Mouse (Mus musculus) right cerebral cortex, postnatal 10 days (tissue): ENCODE data around the gene Nectin4.

Experiments used
- DNase-seq, 2 experiments: peaks; one replicate each; pipeline ENCODE4 v3.0.0; 2021; ENCODE audit warnings: low spot score in 2 of 2

Nectin4 gene

DNA sequence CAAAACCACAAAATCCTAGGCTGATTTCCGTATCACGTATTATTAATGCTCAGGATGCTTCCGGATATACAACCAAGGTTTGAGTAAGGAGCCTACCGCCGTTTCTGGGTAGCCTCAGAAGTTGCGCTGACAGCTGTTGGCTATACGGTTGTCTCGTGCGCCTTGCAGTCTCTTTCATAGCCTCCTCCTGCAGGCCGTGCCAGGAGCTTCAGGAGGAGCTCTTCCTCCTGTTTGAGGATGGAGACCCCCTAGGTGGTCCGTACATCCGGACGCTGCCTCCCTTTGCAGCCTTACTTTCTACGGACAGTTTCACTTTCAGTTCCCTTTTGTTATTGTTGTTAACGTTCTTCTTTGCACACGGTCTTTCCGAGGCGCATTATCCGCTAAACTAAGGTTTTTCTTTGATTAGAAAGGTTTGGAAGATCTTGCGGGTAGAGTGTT lies 42.1 kb downstream of the Nectin4 start:
- DNase-seq: peak; percentile 57 to 61

DNA sequence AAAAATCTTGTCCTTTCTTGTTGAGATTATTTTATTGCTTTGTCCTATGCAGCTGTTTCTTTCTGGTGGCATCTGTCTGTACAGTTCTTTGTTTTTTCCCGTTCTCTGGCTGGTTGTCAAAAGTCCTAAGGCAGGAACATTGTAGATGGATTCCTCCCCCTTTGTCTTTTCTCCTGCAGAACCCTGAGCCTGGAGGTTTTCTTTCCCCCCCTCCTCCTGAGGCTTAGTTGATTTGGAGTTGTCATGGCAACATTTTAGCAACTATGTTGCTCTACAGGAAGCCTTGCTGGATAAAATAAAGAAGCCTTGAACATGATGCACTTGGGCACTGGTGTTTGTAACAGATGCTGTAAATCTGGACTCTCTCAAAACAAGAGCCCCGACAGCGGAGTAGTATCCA lies 42.5 kb downstream of the Nectin4 start:
- peak in 1 of 2 experiments; percentile 72 for DNase-seq

DNA sequence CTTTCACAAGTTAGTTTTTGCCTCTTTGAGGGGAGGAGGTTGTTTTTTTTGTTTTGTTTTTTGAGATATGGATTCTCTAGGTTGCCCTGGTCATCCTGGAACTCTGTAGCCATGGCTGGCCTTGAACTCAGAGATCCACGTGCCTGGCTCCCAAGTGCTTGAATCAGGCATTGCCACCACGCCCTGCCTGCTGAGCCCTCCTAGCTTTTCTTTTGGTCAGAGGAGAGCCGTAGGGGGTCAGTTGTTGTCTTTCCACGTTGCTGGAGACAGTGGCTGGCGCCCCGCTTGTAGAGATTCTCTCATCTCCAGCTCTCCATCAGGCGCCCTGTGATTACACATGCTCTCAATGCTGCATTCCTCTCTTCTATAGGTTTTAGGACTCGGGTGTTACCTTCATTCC lies 43.7 kb downstream of the Nectin4 start:
- DNase-seq: no peak

DNA sequence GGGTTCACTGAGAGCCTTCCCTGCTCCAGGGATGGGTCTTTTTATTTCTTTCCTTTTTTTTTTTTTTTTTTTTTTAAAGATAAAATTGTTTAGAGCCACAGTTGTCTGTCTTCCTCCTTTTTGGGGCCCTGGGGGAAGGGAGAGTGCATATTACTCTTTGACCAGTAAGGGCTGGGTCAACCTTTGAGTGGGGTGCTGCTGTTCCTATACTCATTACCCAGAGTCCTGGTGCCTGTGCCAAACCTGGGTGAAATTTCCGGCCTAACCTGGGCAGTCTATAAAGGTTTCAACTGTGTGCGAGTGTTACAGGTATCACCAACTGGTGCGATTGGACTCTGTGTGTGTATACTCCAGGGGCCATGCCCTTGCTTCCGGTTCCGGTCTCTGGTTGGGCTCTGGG lies 48.8 kb downstream of the Nectin4 start, which contains the start of gene Tstd1:
Tstd1 (plus strand) TSS at position 213 of the 400 bp plus-strand sequence.
- no peak for DNase-seq

DNA sequence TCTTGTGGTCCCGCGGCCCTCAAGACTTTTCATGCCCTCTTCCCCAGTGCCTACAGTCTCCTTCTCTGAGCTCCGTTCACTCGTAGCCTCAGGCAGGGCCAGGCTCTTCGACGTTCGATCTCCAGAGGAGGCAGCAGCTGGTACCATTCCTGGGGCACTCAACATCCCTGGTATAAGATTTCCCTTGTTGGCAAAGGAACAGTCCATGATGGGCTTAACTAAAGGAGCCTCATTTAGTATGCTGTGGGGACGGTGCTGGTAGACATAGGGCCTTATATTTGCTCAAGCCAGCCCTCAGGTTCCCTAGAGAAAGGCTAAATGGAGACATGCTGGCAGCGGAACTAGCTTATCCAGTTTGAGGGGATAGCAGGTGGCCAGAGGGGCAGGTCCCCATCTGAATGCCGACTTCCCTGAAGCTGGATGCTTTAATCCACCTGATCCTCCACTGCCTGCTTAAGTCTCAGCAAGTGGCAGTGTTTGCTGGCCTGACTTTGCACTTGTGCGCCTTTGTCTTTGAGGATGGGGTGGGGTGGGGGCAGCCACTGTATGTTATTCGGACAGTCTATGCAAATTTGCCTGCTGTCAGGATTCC lies 49.5 kb downstream of the Nectin4 start:
- DNase-seq: peak in 1 of 2 experiments; percentile 35

DNA sequence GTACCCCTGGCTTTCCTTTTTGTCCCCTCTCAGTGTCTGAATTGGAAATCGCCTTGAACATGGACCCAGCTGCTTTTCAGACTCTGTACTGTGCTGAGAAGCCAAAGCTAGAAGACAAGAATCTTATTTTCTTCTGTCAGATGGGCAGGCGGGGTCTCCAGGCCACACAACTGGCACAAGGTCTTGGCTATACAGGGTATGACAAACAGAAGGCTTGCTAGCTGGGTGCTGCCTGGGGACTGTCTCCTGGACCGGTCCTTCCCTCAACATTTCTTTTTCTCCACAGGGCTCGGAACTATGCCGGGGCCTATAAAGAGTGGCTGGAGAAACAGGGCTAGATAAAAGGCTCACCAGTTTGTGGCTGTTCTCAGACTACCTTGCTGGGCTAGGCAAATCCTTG lies 50.0 kb downstream of the Nectin4 start:
- DNase-seq: no peak

DNA sequence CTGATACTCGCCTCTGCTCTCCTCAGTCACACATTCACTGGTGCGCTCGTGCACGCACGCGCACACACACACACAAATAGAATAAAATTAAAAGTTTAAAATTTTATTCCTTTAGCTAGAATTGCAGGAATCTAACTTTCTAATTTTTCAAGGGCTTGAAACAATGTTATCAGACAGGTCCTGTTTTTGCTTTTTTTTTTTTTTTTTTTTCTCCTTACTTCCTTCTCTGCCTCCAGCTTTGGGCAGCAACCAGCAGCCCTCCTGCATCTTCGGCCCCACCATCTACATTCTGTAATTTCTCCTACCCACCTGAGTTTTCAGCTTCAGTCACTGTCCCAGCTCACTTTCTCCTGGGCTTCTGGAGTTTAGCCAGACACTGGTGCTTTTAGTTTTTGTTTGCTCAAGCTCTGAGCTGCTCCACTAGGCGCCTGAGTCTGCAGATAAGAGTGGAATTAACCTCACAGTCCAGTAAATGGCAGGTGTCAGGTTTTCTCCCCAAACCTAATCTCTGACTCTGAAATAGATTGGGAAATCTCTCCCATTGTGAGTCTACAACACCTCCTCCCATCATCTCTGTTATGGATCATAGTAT lies 52.7 kb downstream of the Nectin4 start:
- DNase-seq: no peak

DNA sequence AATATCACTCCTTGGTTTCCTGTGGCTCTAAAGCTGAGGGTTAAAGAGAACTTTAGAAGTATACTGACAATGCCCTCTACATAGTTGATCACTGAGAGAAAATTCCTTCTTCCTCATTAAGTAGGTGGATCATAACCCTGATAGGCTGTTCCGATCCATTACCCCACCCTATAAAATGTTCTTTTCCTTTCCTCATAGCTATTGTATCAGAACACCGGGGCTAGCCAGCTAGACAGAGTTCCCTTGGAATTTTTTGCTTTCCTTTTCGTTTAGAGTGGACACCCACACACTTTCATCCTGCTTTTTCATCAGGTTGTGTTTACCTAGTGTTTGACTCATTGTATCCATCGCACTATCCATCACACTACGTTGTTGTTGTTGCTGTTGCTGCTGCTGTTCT lies 54.7 kb downstream of the Nectin4 start:
- DNase-seq: no peak

DNA sequence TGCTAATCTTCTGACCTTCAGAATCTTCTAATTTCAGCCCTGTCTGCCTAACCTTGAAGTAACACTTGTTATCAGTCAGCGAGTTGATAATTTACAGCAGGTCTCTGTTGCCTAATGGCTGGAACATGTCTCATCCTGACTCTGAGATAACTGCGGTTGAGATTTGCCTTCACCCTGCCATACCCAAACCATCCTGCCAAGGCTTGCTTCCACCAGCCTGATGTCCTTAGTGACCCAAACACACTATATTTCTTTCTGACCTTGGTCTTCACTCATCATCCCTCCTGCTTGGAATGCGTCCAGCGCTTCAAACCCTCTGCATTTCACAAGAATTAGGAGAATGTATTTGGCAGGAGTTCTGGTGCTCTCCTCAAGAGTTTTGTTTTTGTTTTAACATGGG lies 55.2 kb downstream of the Nectin4 start:
- no peak for DNase-seq

DNA sequence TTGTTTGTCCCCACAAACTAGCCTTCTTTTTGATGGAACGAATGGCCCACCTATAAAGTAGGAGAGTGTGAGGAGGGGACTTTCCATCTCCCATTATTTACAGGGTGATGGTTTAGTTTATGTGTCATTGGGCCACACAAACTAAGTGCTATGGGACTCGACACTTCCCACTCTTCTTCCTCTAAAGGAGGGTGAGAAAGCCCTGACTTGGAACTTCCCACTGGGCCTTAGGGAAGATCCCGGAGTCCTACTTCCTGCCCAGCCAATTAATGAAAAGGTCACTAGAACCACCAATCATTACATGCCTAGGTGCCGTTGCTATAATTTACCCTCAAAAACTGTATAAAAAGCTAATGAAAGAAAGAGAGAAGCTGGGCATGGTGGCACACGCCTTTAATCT lies 62.3 kb downstream of the Nectin4 start:
- DNase-seq: no peak

DNA sequence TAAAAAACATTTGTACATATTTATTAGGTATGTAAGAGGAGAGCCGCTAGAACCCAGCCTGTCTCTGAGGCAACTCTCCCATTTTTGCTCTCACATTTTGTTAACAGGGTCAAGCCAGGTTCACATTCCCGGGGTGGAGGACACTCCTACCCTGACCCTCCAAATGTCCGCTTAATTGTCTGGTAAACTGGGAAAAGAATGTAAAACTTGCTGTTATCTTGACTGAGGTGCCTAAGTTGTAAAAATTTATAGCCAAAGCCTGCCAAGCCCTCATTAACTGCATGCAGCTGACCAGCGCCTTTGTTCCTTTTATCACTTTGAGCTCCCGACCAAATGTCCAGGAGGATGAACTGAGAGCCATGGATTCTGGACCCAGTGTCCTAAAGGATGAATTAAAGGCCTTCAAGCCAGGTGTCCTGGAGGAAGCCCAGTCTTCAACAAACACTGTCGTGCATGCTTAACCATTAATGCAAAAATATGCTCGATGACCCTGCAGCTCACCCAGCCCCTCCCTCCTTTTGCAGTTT lies 65.5 kb downstream of the Nectin4 start:
- DNase-seq: no peak

DNA sequence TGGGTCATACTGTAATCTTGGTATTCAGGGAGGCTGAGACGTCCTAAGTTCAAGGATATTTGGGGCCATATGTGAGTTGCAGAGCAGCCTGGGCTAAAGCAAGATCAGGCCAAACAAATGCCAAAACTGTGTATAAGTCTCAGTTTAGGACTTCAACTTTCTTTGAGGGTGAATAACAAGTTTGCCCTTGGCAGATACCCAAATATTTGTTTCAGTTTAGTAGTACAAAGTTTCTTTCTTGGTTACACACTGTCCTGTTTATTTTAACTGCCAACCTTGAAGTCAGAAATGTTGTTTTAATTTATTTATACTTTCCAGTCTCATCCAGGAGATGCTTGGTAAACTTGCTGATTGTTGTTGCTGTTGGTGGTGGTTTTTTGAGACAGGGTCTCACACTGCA lies 66.1 kb downstream of the Nectin4 start:
- DNase-seq: no peak

DNA sequence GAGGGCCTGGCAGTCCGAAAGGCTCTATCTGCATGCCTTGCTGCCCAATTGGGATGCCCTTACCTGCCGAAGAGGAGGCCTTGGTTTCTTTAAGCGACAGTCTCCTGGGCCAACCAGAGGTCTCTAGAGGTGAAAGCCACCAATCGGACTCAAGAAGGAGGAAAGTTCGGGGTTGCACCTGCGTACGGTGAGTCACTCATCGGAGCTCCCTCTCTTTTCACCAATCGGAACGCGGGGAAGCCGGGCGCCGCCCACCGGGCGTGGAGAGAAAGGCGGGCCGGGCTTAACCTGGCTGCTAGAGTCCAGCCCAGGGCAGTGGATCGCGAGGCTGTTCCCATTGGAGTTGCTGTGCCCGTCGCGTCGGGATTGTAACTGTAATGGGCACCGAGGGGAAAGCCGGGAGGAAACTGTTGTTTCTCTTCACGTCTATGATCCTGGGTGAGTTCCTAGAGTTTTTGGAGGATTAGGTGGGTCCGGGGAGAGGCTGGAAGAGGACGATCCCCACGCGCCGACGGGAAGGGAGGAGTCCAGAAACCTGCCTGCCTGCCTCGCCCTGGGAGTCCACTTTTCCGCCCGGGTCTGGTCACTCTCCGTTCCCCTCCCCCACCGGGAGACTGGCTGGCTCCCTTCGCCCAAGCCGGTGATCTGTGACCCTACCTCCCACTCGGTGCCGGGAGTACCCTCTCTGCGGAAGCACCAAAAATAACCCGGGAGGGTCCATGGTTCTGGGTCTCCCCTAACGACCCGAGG lies 67.5 kb downstream of the Nectin4 start, which contains the start of gene F11r:
F11r (plus strand) TSS at position 272 of the 750 bp plus-strand sequence.
- DNase-seq: peak; percentile 46 to 54
